Mouse (Mus musculus) CD4-positive naive resting alpha-beta T cell, adult 76 days (primary cell): Measurements from ENCODE around the gene Tsacc. TPM values are rescaled to one million over a fixed set of nuclear protein-coding genes. Genes with fewer than 3 reads are reported as not detected.

Source experiments
- total RNA-seq: library from RNA; stranded (reverse); gene quantifications from one replicate; pipeline ENCODE4 v1.2.4, GENCODE M21; 2023

Tsacc gene
- 5.1 TPM for total RNA-seq

GRCm38 (mm10) chr3:88296561-88297318, at the start of gene Tsacc, which contains the start of gene Cct3:
Gene Tsacc (minus strand): TSS chr3:88296999.
Gene Cct3 (plus strand): TSS chr3:88297116.

GRCm38 (mm10) chr3:88336058-88337013, 39.5 kb upstream of the Tsacc start, which contains the start of the genes Tmem79 and Smg5:
Gene Tmem79 (minus strand): TSS chr3:88336148.
Gene Smg5 (plus strand): TSS chr3:88336260.

GRCm38 (mm10) chr3:88324951-88325405, 28.2 kb upstream of the Tsacc start, which contains the start of gene Glmp:
Gene Glmp (plus strand): TSS chr3:88325023.

GRCm38 (mm10) chr3:88287110-88287509, 9.7 kb downstream of the Tsacc start, which contains the start of gene Gm38392:
Gene Gm38392 (minus strand): TSS chr3:88287210.

GRCm38 (mm10) chr3:88254268-88254926, 42.4 kb downstream of the Tsacc start, which contains the start of gene Rhbg:
Gene Rhbg (minus strand): TSS chr3:88254709.

Other genes starting within 250 kb of the Tsacc start
- gene Naxe, start 238.5 kb downstream of the Tsacc start, total RNA-seq = 23.4 TPM
- not detected for gene Ttc24, start 218.7 kb downstream of the Tsacc start, total RNA-seq
- gene Iqgap3, start 215.0 kb downstream of the Tsacc start, total RNA-seq = 0.44 TPM
- 452 TPM for gene Mef2d, start 154.6 kb downstream of the Tsacc start, total RNA-seq
- gene Rhbg, start 42.3 kb downstream of the Tsacc start, total RNA-seq = not detected
- not detected for gene Gm38392, start 9.8 kb downstream of the Tsacc start, total RNA-seq
- 177 TPM for gene Cct3, start 117 bp upstream of the Tsacc start, total RNA-seq
- gene Glmp, start 28.0 kb upstream of the Tsacc start, total RNA-seq = 96.6 TPM
- gene Tmem79, start 39.1 kb upstream of the Tsacc start, total RNA-seq = 0.62 TPM
- gene Smg5, start 39.3 kb upstream of the Tsacc start, total RNA-seq = 131 TPM
- not detected for gene Paqr6, start 67.6 kb upstream of the Tsacc start, total RNA-seq
- gene Bglap3, start 75.7 kb upstream of the Tsacc start, total RNA-seq = not detected
- gene Bglap2, start 81.7 kb upstream of the Tsacc start, total RNA-seq = not detected
- gene Bglap, start 87.5 kb upstream of the Tsacc start, total RNA-seq = not detected
- 49.6 TPM for gene Pmf1, start 113.3 kb upstream of the Tsacc start, total RNA-seq
- 17.2 TPM for gene Slc25a44, start 128.1 kb upstream of the Tsacc start, total RNA-seq
- gene Sema4a, start 164.2 kb upstream of the Tsacc start, total RNA-seq = 87.3 TPM
- 33.3 TPM for gene Lmna, start 213.0 kb upstream of the Tsacc start, total RNA-seq
- 2.3 TPM for gene Mex3a, start 235.4 kb upstream of the Tsacc start, total RNA-seq